Mouse (Mus musculus) heart, embryonic 16.5 days (tissue): Measurements from ENCODE around the gene Nr1i3. TPM values are rescaled to one million over a fixed set of nuclear protein-coding genes. Genes with fewer than 3 reads are reported as not detected.
"Not testable (repeated sequence)": the region's sequence is repeated elsewhere in the genome, so short reads cannot be mapped to it uniquely, and the experiment has no call there.

ENCODE experiments used
- ATAC-seq: fragments of 200-750 bp; cut with Nextera tagmentation; replicated peaks from 2 replicates; pipeline ENCODE4 v1.8.0; 2017; ENCODE audit warnings: moderate number of reproducible peaks; ENCODE audit not compliant: insufficient read depth, low FRiP score; ENCODE audit errors: extremely low read depth
- H3K27ac ChIP-seq: fragments of 300-500 bp; sonication (generic); 2 replicates; pipeline ENCODE4 v1.5.1; 2014; ENCODE audit warnings: mild to moderate bottlenecking, low read length, control low read depth, moderate library complexity
- H3K27me3 ChIP-seq: fragments of 300-500 bp; sonication (generic); 2 replicates; pipeline ENCODE4 v1.6.1; 2014; ENCODE audit warnings: low read length, mixed read lengths; ENCODE audit not compliant: control insufficient read depth, insufficient read depth
- H3K36me3 ChIP-seq: fragments of 300-500 bp; sonication (generic); 2 replicates; pipeline ENCODE4 v1.6.1; 2014; ENCODE audit not compliant: control insufficient read depth, insufficient read depth
- H3K4me1 ChIP-seq: fragments of 300-500 bp; sonication (generic); 2 replicates; pipeline ENCODE4 v1.6.1; 2014; ENCODE audit warnings: low read length, mixed read lengths; ENCODE audit not compliant: control insufficient read depth, insufficient read depth
- H3K4me2 ChIP-seq: fragments of 300-500 bp; sonication (generic); 2 replicates; pipeline ENCODE4 v1.6.1; 2014; ENCODE audit warnings: low read depth, mild to moderate bottlenecking, control low read depth, low read length
- H3K4me3 ChIP-seq: fragments of 300-500 bp; sonication (generic); 2 replicates; pipeline ENCODE4 v1.5.1; 2014; ENCODE audit warnings: mild to moderate bottlenecking, control low read depth, low read length
- H3K9ac ChIP-seq: fragments of 300-500 bp; sonication (generic); 2 replicates; pipeline ENCODE4 v1.6.1; 2014; ENCODE audit warnings: low read length, control low read depth
- H3K9me3 ChIP-seq: fragments of 300-500 bp; sonication (generic); replicated peaks from 2 replicates; pipeline ENCODE4 v1.6.1; 2016; ENCODE audit warnings: low read length; ENCODE audit not compliant: control insufficient read depth
- WGBS: fragments of 180-500 bp; shearing (Covaris S2); extraction: QIAGEN DNeasy Blood & Tissue Kit; methylation state at CpG from one replicate; pipeline ENCODE4 v1.1.7; 2014; 5-methylcytosine and 5-hydroxymethylcytosine counted together
- polyA plus RNA-seq: library from polyadenylated mRNA; unstranded; fragments of >200 nt; fragmentation: Nextera tagmentation; extraction: Ambion mirVana; gene quantifications from 2 replicates; pipeline ENCODE4 v1.2.1, GENCODE M21; 2015

The Nr1i3 gene
- polyA plus RNA-seq, 1 experiment from 2014 or later, result 0.43 TPM

- Histone ChIP-seq H3K27me3 (no peaks in the 10 kb centered on the region), H3K9ac (no peak within 1 kb of the TSS), H3K4me3 (no peak within 1 kb of the TSS), H3K4me2 (no peak within 1 kb of the TSS), H3K27ac (peak within 1 kb of the TSS; percentile 11; the same call in 1 of the 2 replicates), H3K4me1 (peaks cover 8% of the 10 kb centered on the region), H3K36me3 (peaks cover 50% of the 10 kb centered on the region), H3K9me3 (no peaks in the 10 kb centered on the region)
- no peak for ATAC-seq
- 84% methylated on average over 14 of the region's 14 CpGs for WGBS
These were observed 20.4 kb downstream of the Nr1i3 start, which contains the start of gene Fcer1g for GRCm38 (mm10) chr1:171234126-171234525. Fcer1g (minus strand) TSS chr1:171234365.

GRCm38 (mm10) chr1:171234538-171234937, 20.8 kb downstream of the Nr1i3 start:
- Histone ChIP-seq H3K27me3 (no peaks in the 10 kb centered on the region), H3K9ac (no peak overlapping the region), H3K36me3 (peaks cover 52% of the 10 kb centered on the region), H3K4me2 (no peak overlapping the region), H3K27ac (0 out of 2 replicates have a peak overlapping the region, but pooled peaks have one; percentile 11), H3K4me1 (peaks cover 8% of the 10 kb centered on the region), H3K4me3 (no peak overlapping the region), H3K9me3 (no peaks in the 10 kb centered on the region)
- no peak for ATAC-seq
- 93% methylated on average over 4 of the region's 4 CpGs for WGBS

GRCm38 (mm10) chr1:171235791-171236190, 22.0 kb downstream of the Nr1i3 start:
- Histone ChIP-seq H3K27ac (peak overlapping the region; percentile 61; the same call in 1 of the 2 replicates), H3K4me1 (peaks cover 8% of the 10 kb centered on the region), H3K36me3 (peaks cover 54% of the 10 kb centered on the region), H3K27me3 (no peaks in the 10 kb centered on the region), H3K4me2 (no peak overlapping the region), H3K9me3 (no peaks in the 10 kb centered on the region), H3K4me3 (no peak overlapping the region), H3K9ac (no peak overlapping the region)
- WGBS, result 45% methylated on average over 4 of the region's 4 CpGs
- ATAC-seq, result 0 out of 2 replicates have a peak, but pooled peaks have one; percentile 15

- Histone ChIP-seq H3K9ac (no peak overlapping the region), H3K27ac (no peak overlapping the region), H3K4me1 (peaks cover 8% of the 10 kb centered on the region), H3K4me2 (no peak overlapping the region), H3K9me3 (no peaks in the 10 kb centered on the region), H3K27me3 (no peaks in the 10 kb centered on the region), H3K36me3 (peaks cover 61% of the 10 kb centered on the region), H3K4me3 (no peak overlapping the region)
- 74% methylated on average over 6 of the region's 6 CpGs for WGBS
- ATAC-seq, result no peak
These were observed 23.7 kb downstream of the Nr1i3 start for GRCm38 (mm10) chr1:171237438-171237837.

- ATAC-seq, result no peak
- H3K9ac ChIP-seq, result no peak overlapping the region
- 77% methylated on average over 14 of the region's 14 CpGs for WGBS
These were observed 24.7 kb downstream of the Nr1i3 start for GRCm38 (mm10) chr1:171238463-171238862.

GRCm38 (mm10) chr1:171239992-171240744, 26.4 kb downstream of the Nr1i3 start:
- ATAC-seq, result no peak
- peaks cover 8% of the 10 kb centered on the region for H3K4me1 ChIP-seq
- H3K27ac ChIP-seq, result no peak overlapping the region
- no peak overlapping the region for H3K4me3 ChIP-seq
- H3K27me3 ChIP-seq, result no peaks in the 10 kb centered on the region
- no peaks in the 10 kb centered on the region for H3K9me3 ChIP-seq
- peaks cover 67% of the 10 kb centered on the region for H3K36me3 ChIP-seq
- H3K4me2 ChIP-seq, result no peak overlapping the region
- no peak overlapping the region for H3K9ac ChIP-seq
- 72% methylated on average over 15 of the region's 15 CpGs for WGBS

More at GRCm38 (mm10) chr1:171238463-171238862, 24.7 kb downstream of the Nr1i3 start:
- H3K36me3 ChIP-seq, result peaks cover 71% of the 10 kb centered on the region
- H3K4me3 ChIP-seq, result no peak overlapping the region
- no peak overlapping the region for H3K27ac ChIP-seq
- no peaks in the 10 kb centered on the region for H3K27me3 ChIP-seq
- H3K4me2 ChIP-seq, result no peak overlapping the region
- H3K9me3 ChIP-seq, result no peaks in the 10 kb centered on the region
- peaks cover 8% of the 10 kb centered on the region for H3K4me1 ChIP-seq

- 88% methylated on average over 10 of the region's 10 CpGs for WGBS
These were observed 27.1 kb downstream of the Nr1i3 start for GRCm38 (mm10) chr1:171240911-171241310.

GRCm38 (mm10) chr1:171241952-171242351, 28.2 kb downstream of the Nr1i3 start:
- not testable (repeated sequence) for ATAC-seq, H3K27me3 ChIP-seq, H3K9ac ChIP-seq, H3K4me1 ChIP-seq, H3K4me2 ChIP-seq, H3K27ac ChIP-seq, H3K4me3 ChIP-seq, H3K9me3 ChIP-seq
- WGBS, result 88% methylated on average over 12 of the region's 12 CpGs
- H3K36me3 ChIP-seq, result peaks cover 52% of the 10 kb centered on the region

More at GRCm38 (mm10) chr1:171240911-171241310, 27.1 kb downstream of the Nr1i3 start:
- H3K4me1 ChIP-seq, result peaks cover 6% of the 10 kb centered on the region
- no peak overlapping the region for H3K4me2 ChIP-seq
- no peak overlapping the region for H3K4me3 ChIP-seq
- H3K9ac ChIP-seq, result no peak overlapping the region
- ATAC-seq, result no peak
- H3K27ac ChIP-seq, result no peak overlapping the region
- no peaks in the 10 kb centered on the region for H3K27me3 ChIP-seq
- peaks cover 62% of the 10 kb centered on the region for H3K36me3 ChIP-seq
- no peaks in the 10 kb centered on the region for H3K9me3 ChIP-seq

GRCm38 (mm10) chr1:171245353-171245752, 31.6 kb downstream of the Nr1i3 start:
- H3K27ac ChIP-seq, result no peak overlapping the region
- H3K27me3 ChIP-seq, result no peaks in the 10 kb centered on the region
- no peak overlapping the region for H3K4me3 ChIP-seq
- ATAC-seq, result no peak
- no peak overlapping the region; the same call in 1 of the 2 replicates for H3K9ac ChIP-seq
- H3K9me3 ChIP-seq, result no peaks in the 10 kb centered on the region
- peaks cover 21% of the 10 kb centered on the region for H3K4me1 ChIP-seq
- WGBS, result 81% methylated on average over 8 of the region's 8 CpGs
- peaks cover 26% of the 10 kb centered on the region for H3K36me3 ChIP-seq
- H3K4me2 ChIP-seq, result no peak overlapping the region; the same call in 1 of the 2 replicates
